Mouse (Mus musculus): ENCODE measurements around the gene Wnk3.

- TF ChIP-seq CTCF (conservative IDR thresholded peaks at IDR 0.05; ENCODE audit: low read length) (no peak), POU5F1 (IDR thresholded peaks at IDR 0.05; ENCODE audit: borderline replicate concordance, low read length) (no peak)
Measured at GRCm38 (mm10) chrX:151158414-151158813, 39.5 kb upstream of the Wnk3 start.
